In genomic region chr16:77267679-77268078, GRCm38 (mm10) we compare ENCODE assay signal across 18 mouse cellular contexts.
A peak's percentile ranks its signal among the peaks of the same experiment; 100 is the strongest.
DNase-seq lines count a peak whose midpoint lies in the region; ATAC-seq and TF ChIP-seq lines count a peak whose summit lies in the region.
"Had no signal": no experiment of that assay in that cellular context is flagged by ENCODE, and none has a peak within 500 bp of the region (broad histone marks: within the 10 kb centered on the region; RNA-seq: fewer than 3 reads in every experiment).

No protein-coding gene starts in this region.

- no peaks in the 10 kb centered on the region for H3K27me3 ChIP-seq in heart, embryonic 15.5 days
- no peaks in the 10 kb centered on the region for H3K27me3 ChIP-seq in heart, adult 2 months (ENCODE audit: control insufficient read depth, insufficient read depth, low read length)
- H3K27me3 ChIP-seq in lung, postnatal 0 days (replicated peaks; ENCODE audit: insufficient read depth, low read length): no peaks in the 10 kb centered on the region
- H3K27me3 ChIP-seq in liver, embryonic 12.5 days (replicated peaks): no peaks in the 10 kb centered on the region
- H3K27me3 ChIP-seq: hindbrain, embryonic 13.5 days; limb, embryonic 15.5 days; lung, embryonic 15.5 days; stomach, embryonic 15.5 days had no signal

- H3K27ac ChIP-seq in heart, embryonic 15.5 days: no peak overlapping the region
- no peak overlapping the region for H3K27ac ChIP-seq in heart, adult 2 months
- no peak overlapping the region for H3K27ac ChIP-seq in lung, postnatal 0 days (ENCODE audit: low read length)
- H3K27ac ChIP-seq in liver, embryonic 12.5 days: no peak overlapping the region
- H3K27ac ChIP-seq: gastrocnemius, adult 2 months; hindbrain, embryonic 13.5 days; limb, embryonic 15.5 days; lung, embryonic 15.5 days; stomach, embryonic 15.5 days had no signal

- TF ChIP-seq POLR2A in heart, adult 2 months (IDR thresholded peaks at IDR 0.05; ENCODE audit: insufficient read depth, low read depth, low read length): no peak
- TF ChIP-seq POLR2A in lung, adult 2 months (IDR thresholded peaks at IDR 0.05; ENCODE audit: borderline replicate concordance, extremely low read depth, low read depth, low read length): no peak

- no peak overlapping the region for H3K9ac ChIP-seq in heart, embryonic 15.5 days
- no peak overlapping the region for H3K9ac ChIP-seq in heart, adult 2 months (ENCODE audit: low read depth, low read length)
- no peak overlapping the region for H3K9ac ChIP-seq in lung, postnatal 0 days (replicated peaks; ENCODE audit: low read depth)
- no peak overlapping the region for H3K9ac ChIP-seq in liver, embryonic 12.5 days
- H3K9ac ChIP-seq: hindbrain, embryonic 13.5 days; limb, embryonic 15.5 days; lung, embryonic 15.5 days; stomach, embryonic 15.5 days had no signal

- no peaks in the 10 kb centered on the region for H3K79me2 ChIP-seq in heart, adult 2 months (replicated peaks; ENCODE audit: control insufficient read depth, insufficient read depth, low read length)

- no peak overlapping the region for H3K4me2 ChIP-seq in heart, embryonic 15.5 days
- no peak overlapping the region for H3K4me2 ChIP-seq in lung, postnatal 0 days (replicated peaks; ENCODE audit: low read depth, low read length)
- no peak overlapping the region for H3K4me2 ChIP-seq in liver, embryonic 12.5 days
- H3K4me2 ChIP-seq: hindbrain, embryonic 13.5 days; limb, embryonic 15.5 days; lung, embryonic 15.5 days; midbrain, embryonic 11.5 days; stomach, embryonic 15.5 days had no signal

- intact Hi-C loops in heart, adult 2 months (cut with DNase I): no loop called here
- intact Hi-C loops in gastrocnemius, postnatal 36 days (cut with DNase I): no loop called here

- no peaks in the 10 kb centered on the region for H3K4me1 ChIP-seq in heart, embryonic 15.5 days (replicated peaks)
- H3K4me1 ChIP-seq in heart, adult 2 months (ENCODE audit: control insufficient read depth, insufficient read depth, low read length): no peaks in the 10 kb centered on the region
- no peaks in the 10 kb centered on the region for H3K4me1 ChIP-seq in lung, postnatal 0 days (ENCODE audit: insufficient read depth, low read depth, low read length)
- no peaks in the 10 kb centered on the region for H3K4me1 ChIP-seq in lung, adult 2 months (ENCODE audit: control insufficient read depth, insufficient read depth, low read length)
- no peaks in the 10 kb centered on the region for H3K4me1 ChIP-seq in liver, embryonic 12.5 days
- H3K4me1 ChIP-seq: limb, embryonic 15.5 days; lung, embryonic 15.5 days; stomach, embryonic 15.5 days had no signal

- no peaks in the 10 kb centered on the region for H3K9me3 ChIP-seq in heart, embryonic 15.5 days (replicated peaks)
- H3K9me3 ChIP-seq in lung, postnatal 0 days (ENCODE audit: low read length): no peaks in the 10 kb centered on the region
- H3K9me3 ChIP-seq in liver, embryonic 12.5 days (replicated peaks): no peaks in the 10 kb centered on the region
- H3K9me3 ChIP-seq: hindbrain, embryonic 13.5 days; limb, embryonic 15.5 days; lung, embryonic 15.5 days; stomach, embryonic 15.5 days had no signal

- no peak for DNase-seq in heart, adult 2 months
- DNase-seq in lung, postnatal 0 days (ENCODE audit: low spot score): peak; percentile 6
- DNase-seq in lung, adult 2 months: no peak
- DNase-seq in cerebellum, adult 11 months: peak; percentile 48
- peak; percentile 33 to 56 for DNase-seq in cerebellum, postnatal 36 days
- no peak for DNase-seq in gastrocnemius, postnatal 36 days
- DNase-seq: adrenal gland, postnatal 36 days; gastrocnemius, adult 2 months; kidney, adult 8-10 months; thymus, postnatal 14 days had no signal

- H3K4me3 ChIP-seq in heart, embryonic 15.5 days: no peak overlapping the region
- no peak overlapping the region for H3K4me3 ChIP-seq in heart, adult 2 months
- H3K4me3 ChIP-seq in lung, postnatal 0 days (ENCODE audit: low read depth, low read length): no peak overlapping the region
- H3K4me3 ChIP-seq in lung, adult 2 months (replicated peaks; ENCODE audit: extremely low read depth, low read depth, low read length): no peak overlapping the region
- H3K4me3 ChIP-seq in liver, embryonic 12.5 days: no peak overlapping the region
- H3K4me3 ChIP-seq: gastrocnemius, adult 2 months; hindbrain, embryonic 13.5 days; limb, embryonic 15.5 days; lung, embryonic 15.5 days; stomach, embryonic 15.5 days had no signal

- H3K36me3 ChIP-seq in heart, embryonic 15.5 days: no peaks in the 10 kb centered on the region
- no peaks in the 10 kb centered on the region for H3K36me3 ChIP-seq in heart, adult 2 months (ENCODE audit: control insufficient read depth, insufficient read depth, low read length)
- H3K36me3 ChIP-seq in lung, postnatal 0 days (ENCODE audit: insufficient read depth, low read length): no peaks in the 10 kb centered on the region
- no peaks in the 10 kb centered on the region for H3K36me3 ChIP-seq in liver, embryonic 12.5 days
- H3K36me3 ChIP-seq: hindbrain, embryonic 13.5 days; limb, embryonic 15.5 days; lung, embryonic 15.5 days; stomach, embryonic 15.5 days had no signal

- peak; percentile 50; the same call in 1 of the 2 replicates for ATAC-seq in heart, embryonic 15.5 days (replicated peaks; ENCODE audit: insufficient number of reproducible peaks, insufficient read depth, low FRiP score, low read depth)
- no peak for ATAC-seq in lung, postnatal 0 days
- no peak for ATAC-seq in liver, embryonic 12.5 days
- ATAC-seq: activated CD4-positive, CD25-positive, alpha-beta regulatory T cell, adult 4 months had no signal

- TF ChIP-seq CTCF in heart, adult 2 months (IDR thresholded peaks at IDR 0.05): no peak
- TF ChIP-seq CTCF in lung, postnatal 0 days (IDR thresholded peaks at IDR 0.05): no peak
- no peak for TF ChIP-seq CTCF in lung, adult 2 months (IDR thresholded peaks at IDR 0.05; ENCODE audit: insufficient read depth, low read length)

- no peak for TF ChIP-seq EP300 in heart, adult 2 months (IDR thresholded peaks at IDR 0.05; ENCODE audit: insufficient read depth, low read depth, low read length)
- no peak for TF ChIP-seq EP300 in lung, postnatal 0 days (IDR thresholded peaks at IDR 0.05)

Comparison
In these comparisons a context has a peak if more than half of its experiments do, and no peak if none do; other contexts are left out.
1. DNase-seq: peak in lung, postnatal 0 days (single experiment), cerebellum, adult 11 months (single experiment) and cerebellum, postnatal 36 days (2 of 2); none in heart, adult 2 months (0 of 2), lung, adult 2 months (single experiment) and gastrocnemius, postnatal 36 days (0 of 2).